Mouse (Mus musculus) ES-E14 (cell line): ENCODE results near the gene Nod1.

Experiments used
- HCFC1 ChIP-seq: IDR thresholded peaks from 2 replicates; pipeline ENCODE4 v1.6.1; 2012; ENCODE audit warnings: low read length, inconsistent platforms, borderline replicate concordance; ENCODE audit not compliant: insufficient read depth
- MAFK ChIP-seq: IDR thresholded peaks from 2 replicates; pipeline ENCODE4 v1.6.1; 2014; ENCODE audit warnings: mild to moderate bottlenecking, low read depth, low read length, inconsistent platforms; ENCODE audit not compliant: insufficient read depth
- ZC3H11A ChIP-seq: IDR thresholded peaks from 2 replicates; pipeline ENCODE4 v1.6.1; 2012; ENCODE audit warnings: low read depth, mild to moderate bottlenecking, inconsistent platforms, low read length, borderline replicate concordance

- TF ChIP-seq MAFK (no peak), ZC3H11A (no peak), HCFC1 (no peak)
These were observed 72.2 kb downstream of the Nod1 start for GRCm38 (mm10) chr6:54900256-54900655.
